Mouse (Mus musculus) erythroblast, adult 5-6 weeks (primary cell): Measurements from ENCODE around the gene Cdkl5. TPM values are rescaled to one million over a fixed set of nuclear protein-coding genes. Genes with fewer than 3 reads are reported as not detected.

ENCODE experiments used
- ATAC-seq: replicated peaks from 2 replicates; pipeline ENCODE4 v1.8.0; 2016; ENCODE audit warnings: moderate number of reproducible peaks, mild to moderate bottlenecking, moderate TSS enrichment, inconsistent platforms; ENCODE audit not compliant: poor library complexity, low FRiP score, severe bottlenecking
- total RNA-seq, 2 experiments: library from RNA; stranded (forward) in 1 of 2; stranded (reverse) in 1 of 2; fragments of 150-400 nt in 1 of 2; fragments of 200-764, 138-1000 nt in 1 of 2; gene quantifications; 2 replicates each; pipeline versions ENCODE4 v1.2.3 to v1.2.4; 2015 to 2017; ENCODE audit warnings: low replicate concordance in 2 of 2

Cdkl5 gene
- total RNA-seq, 2 experiments from 2014 or later, result 0.19 to 0.26 TPM

DNA sequence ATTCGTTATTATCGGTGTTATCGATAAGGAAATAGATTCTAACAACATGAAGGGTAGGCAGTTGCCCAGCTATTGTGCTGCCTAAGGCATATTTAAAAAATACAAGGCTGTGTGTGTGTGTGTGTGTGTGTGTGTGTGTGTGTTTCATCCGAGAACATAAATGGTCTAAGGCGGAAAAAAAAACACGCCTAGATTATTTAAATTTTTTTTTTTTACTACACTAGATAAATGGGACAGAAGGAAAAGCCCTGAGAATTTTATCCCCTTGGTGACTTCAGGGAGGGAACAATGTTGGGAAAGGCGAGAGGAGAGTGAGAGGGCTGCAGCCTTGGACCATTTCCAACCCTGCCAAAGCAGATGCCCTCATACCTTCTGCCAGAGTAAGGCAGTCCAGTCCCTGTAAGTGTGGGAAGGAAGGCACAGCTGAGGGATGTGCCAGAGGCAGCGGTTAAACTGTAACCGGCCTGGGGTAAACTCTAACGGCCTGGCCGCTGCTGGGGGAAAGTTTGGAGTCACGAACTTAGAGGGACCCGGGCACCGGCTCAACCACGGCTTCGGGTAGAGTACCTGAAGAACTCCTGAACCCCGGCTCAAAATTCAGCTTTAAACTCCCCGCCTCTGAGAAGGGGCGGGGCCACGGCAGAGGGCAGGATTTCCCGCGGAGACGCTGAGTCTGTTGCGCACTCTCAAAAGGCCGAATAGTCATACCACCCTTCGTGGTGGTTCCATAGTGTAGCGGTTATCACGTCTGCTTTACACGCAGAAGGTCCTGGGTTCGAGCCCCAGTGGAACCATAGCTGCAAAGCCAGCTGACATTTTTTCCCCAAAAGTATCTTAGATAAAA, 228.9 kb downstream of the Cdkl5 start:
- peak; percentile 97 for ATAC-seq

DNA sequence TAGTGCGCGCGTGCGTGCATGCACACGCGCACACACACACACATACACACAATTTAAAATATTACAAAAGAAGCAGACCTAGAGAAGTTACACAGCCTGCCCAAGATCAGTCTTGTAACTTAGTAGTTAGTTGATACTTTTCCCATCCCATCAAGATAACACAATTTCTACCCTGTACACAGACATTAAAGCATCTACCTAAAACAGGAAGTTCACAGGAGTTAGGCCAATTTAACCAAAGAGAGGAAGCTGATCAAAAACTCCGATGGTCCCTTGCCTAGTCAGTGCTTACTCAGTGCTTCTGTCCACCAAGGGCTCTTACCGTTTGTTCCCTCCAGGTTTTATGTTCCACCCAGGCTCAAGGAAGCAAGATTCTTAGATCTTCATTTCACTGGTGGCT, 243.7 kb downstream of the Cdkl5 start:
- no peak for ATAC-seq

DNA sequence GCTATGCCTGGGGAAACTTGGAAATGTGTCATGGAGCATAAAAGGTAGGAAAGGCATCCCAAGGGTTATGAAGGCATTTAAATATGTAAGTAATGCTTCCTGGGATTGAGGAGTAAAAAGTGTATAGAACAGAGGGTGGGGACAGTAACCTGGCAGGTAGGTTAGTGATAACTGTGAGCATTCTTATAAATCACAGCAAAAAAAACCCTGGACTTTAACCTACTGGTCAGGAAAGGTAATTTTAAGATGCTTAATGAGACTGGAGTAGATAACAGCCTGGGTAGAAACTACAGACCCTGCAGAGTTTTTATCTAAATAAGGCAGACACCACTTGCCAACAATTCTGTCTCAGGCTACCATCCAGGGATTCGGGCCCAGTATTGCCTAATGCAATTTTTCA, 245.9 kb downstream of the Cdkl5 start:
- no peak for ATAC-seq

DNA sequence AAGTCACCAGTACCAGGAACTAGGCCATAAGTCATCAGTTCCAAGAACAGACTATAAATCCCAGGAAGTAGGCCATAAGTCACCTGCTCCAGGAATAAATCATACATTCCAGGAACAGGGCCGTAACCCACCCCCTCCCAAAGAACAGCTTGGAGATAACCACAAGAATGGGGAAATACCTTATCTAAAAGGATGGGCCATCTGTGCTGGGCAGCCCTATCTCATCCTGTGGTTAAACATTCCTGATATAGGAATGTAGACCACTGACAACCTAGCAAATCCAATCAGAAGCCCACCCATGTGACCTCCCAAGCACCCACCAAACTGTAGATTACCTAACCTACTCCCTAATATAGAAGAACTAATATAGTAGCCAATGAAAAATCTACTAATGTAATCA, 249.1 kb downstream of the Cdkl5 start:
- ATAC-seq, result no peak

DNA sequence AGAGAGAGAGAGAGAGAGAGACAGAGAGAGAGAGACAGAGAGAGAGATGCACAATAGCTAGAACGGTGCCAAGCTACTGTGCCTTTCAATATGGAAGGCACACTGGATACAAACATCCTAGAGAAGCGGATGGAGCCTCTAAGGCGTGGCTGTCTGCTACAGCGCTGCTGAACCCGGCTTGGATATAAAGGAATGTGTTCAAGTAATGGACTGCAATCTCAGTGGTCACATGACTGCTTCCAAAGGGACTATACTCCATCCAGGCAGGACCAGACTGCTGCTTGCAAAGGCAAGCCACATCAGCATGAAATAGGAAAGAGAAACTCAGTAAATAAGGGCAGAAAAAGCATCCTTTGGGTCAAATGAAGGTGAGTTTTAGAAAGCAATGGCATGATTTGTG, 258.9 kb downstream of the Cdkl5 start, which contains the start of gene Ppef1:
TSS of gene Ppef1 (minus strand) at position 116 of the 400 bp plus-strand sequence.
- ATAC-seq, result no peak

Other genes with a start within 250 kb of the Cdkl5 start
- gene Rs1, start 226.7 kb downstream of the Cdkl5 start, total RNA-seq (2015; ENCODE audit: low replicate concordance), result not detected in 2 replicates
- not detected in 2 replicates for gene Rs1, start 226.7 kb downstream of the Cdkl5 start, total RNA-seq (2017; ENCODE audit: low replicate concordance)
- gene Gja6, start 87.7 kb downstream of the Cdkl5 start, total RNA-seq (2015; ENCODE audit: low replicate concordance), result not detected in 2 replicates
- not detected in 2 replicates for gene Gja6, start 87.7 kb downstream of the Cdkl5 start, total RNA-seq (2017; ENCODE audit: low replicate concordance)
- gene Scml2, start 122.5 kb upstream of the Cdkl5 start, total RNA-seq (2015; ENCODE audit: low replicate concordance), result 1.3 and 15.4 TPM in 2 replicates
- 0.56 and 3.8 TPM in 2 replicates for gene Scml2, start 122.5 kb upstream of the Cdkl5 start, total RNA-seq (2017; ENCODE audit: low replicate concordance)